Mouse (Mus musculus) megakaryocyte progenitor cell, adult 5-6 weeks (primary cell): ENCODE results near the gene Sgo2b. TPM values are rescaled to one million over a fixed set of nuclear protein-coding genes. Genes with fewer than 3 reads are reported as not detected.
"Not testable (repeated sequence)": the region's sequence is repeated elsewhere in the genome, so short reads cannot be mapped to it uniquely, and the experiment has no call there.

Experiments
- ATAC-seq: replicated peaks from 2 replicates; pipeline ENCODE4 v1.8.0; 2016; ENCODE audit warnings: mild to moderate bottlenecking, moderate TSS enrichment, inconsistent platforms; ENCODE audit not compliant: poor library complexity
- total RNA-seq, 2 experiments: library from RNA; stranded (forward) in 1 of 2; stranded (reverse) in 1 of 2; fragments of 157-497, 149-512 nt in 1 of 2; fragments of 200-1000 nt in 1 of 2; gene quantifications; 2 replicates each; pipeline versions ENCODE4 v1.2.3 to v1.2.4; 2015 to 2017

Sgo2b gene
- total RNA-seq (2015), result not detected in 2 replicates
- not detected in 2 replicates for total RNA-seq (2017)

- ATAC-seq, result no peak
Measured at GRCm38 (mm10) chr8:63951626-63952377, at the start of gene Sgo2b. Gene Sgo2b, minus strand, starts transcription at chr8:63952248.

GRCm38 (mm10) chr8:63970612-63971391 is 18.8 kb upstream of the Sgo2b start:
- ATAC-seq, result not testable (repeated sequence)

- ATAC-seq, result no peak
Measured at GRCm38 (mm10) chr8:63961032-63961785, 9.2 kb upstream of the Sgo2b start.

- not testable (repeated sequence) for ATAC-seq
Measured at GRCm38 (mm10) chr8:63953802-63954201, 1.8 kb upstream of the Sgo2b start.

- ATAC-seq, result no peak
Measured at GRCm38 (mm10) chr8:63933171-63933570, 18.9 kb downstream of the Sgo2b start.

- no peak for ATAC-seq
Measured at GRCm38 (mm10) chr8:63929301-63930097, 22.5 kb downstream of the Sgo2b start.

- ATAC-seq, result no peak
Measured at GRCm38 (mm10) chr8:63921257-63921960, 30.6 kb downstream of the Sgo2b start.

GRCm38 (mm10) chr8:63895096-63895495 is 57.0 kb downstream of the Sgo2b start:
- no peak for ATAC-seq

GRCm38 (mm10) chr8:63878353-63878752 is 73.7 kb downstream of the Sgo2b start:
- ATAC-seq, result no peak

GRCm38 (mm10) chr8:63877393-63877792 is 74.7 kb downstream of the Sgo2b start:
- peak; percentile 94 for ATAC-seq

- ATAC-seq, result no peak
Measured at GRCm38 (mm10) chr8:63876949-63877348, 75.1 kb downstream of the Sgo2b start.
